Mouse (Mus musculus) right cerebral cortex, adult 2 months (tissue): ENCODE measurements at regions not wholly inside any gene's neighbourhood (a gene's known extent, or its start where the extent isn't known, plus 50 kb on each side); places are given as distances from the start of the nearest gene placed in this dataset.
A peak's percentile ranks its signal among the peaks of the same experiment; 100 is the strongest.
"Not testable (repeated sequence)": the region's sequence is repeated elsewhere in the genome, so short reads cannot be mapped to it uniquely, and the experiment has no call there.

ENCODE experiments used
- DNase-seq, 2 experiments: peaks; one replicate each; pipeline ENCODE4 v3.0.0; 2021 to 2022; ENCODE audit warnings: low spot score in 2 of 2

DNA sequence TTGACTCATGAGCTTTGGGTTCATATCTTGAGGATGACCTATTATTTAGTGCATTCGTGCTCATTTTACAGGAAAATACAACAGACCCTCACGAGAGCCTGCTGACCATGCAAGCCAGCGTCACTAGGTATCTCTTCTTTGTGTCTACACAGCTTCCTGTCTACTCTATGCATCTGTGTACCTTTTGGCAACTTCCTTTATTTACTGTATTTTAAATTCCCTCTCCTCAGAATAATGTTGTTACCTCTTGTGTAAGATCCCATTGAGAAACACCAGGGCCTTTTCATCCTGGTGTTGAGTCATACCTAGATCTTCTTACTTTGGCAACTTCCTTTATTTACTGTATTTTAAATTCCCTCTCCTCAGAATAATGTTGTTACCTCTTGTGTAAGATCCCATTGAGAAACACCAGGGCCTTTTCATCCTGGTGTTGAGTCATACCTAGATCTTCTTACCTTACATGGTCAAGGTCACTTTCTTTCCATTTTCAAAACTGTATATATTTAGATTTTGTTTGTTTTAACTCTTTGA lies 639.1 kb upstream of the Rorb start:
- not testable (repeated sequence) for DNase-seq

- DNase-seq, result no peak
Observed at GRCm38 (mm10) chr19:19747821-19748488, 637.0 kb upstream of the Rorb start.

DNA sequence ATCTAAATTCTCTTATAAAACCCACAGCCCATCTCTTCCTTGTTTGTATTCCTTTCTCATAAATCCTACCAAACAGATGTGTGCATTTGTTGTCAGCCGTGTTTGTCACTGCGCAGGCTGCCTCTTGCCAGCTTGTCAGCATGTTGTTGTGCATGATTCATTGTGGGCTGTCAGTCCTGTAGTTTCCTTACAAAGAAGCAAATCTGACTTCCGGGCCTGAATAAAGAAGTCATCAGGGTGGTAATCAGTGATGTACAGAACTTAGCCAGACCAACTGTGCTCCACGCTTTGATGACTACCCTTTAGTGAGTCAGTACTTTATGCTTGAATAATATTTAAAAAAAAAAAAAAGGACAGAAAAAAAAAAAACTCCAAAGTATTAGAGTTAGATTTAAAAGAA lies 608.9 kb upstream of the Rorb start:
- DNase-seq, result peak; percentile 1
